Mouse (Mus musculus) CH12.LX (cell line): Measurements from ENCODE around the gene Rrnad1. TPM values are rescaled to one million over a fixed set of nuclear protein-coding genes. Genes with fewer than 3 reads are reported as not detected.

Source experiments
- DNase-seq: peaks from one replicate; pipeline ENCODE4 v3.0.0-alpha.2; 2013; ENCODE audit errors: extremely low read depth
- H3K27ac ChIP-seq: 2 replicates; pipeline ENCODE4 v1.5.1; 2012; ENCODE audit warnings: low read depth, mild to moderate bottlenecking, control low read depth, moderate library complexity; ENCODE audit not compliant: insufficient read depth
- H3K27me3 ChIP-seq: replicated peaks from 2 replicates; pipeline ENCODE3; 2012; ENCODE audit warnings: inconsistent platforms
- H3K36me3 ChIP-seq, 2 experiments: replicated peaks in 1 of 2; 2 replicates each; pipeline versions ENCODE3 to v1.6.1; 2012; ENCODE audit warnings: inconsistent platforms in 1 of 2, low read length in 1 of 2, mild to moderate bottlenecking in 1 of 2, mixed read lengths in 1 of 2, moderate library complexity in 1 of 2; ENCODE audit not compliant: control insufficient read depth in 1 of 2, insufficient read depth in 1 of 2
- H3K4me1 ChIP-seq, 2 experiments: 2 replicates each; pipeline ENCODE4 v1.6.1; 2012; ENCODE audit warnings: inconsistent platforms in 1 of 2, moderate library complexity in 1 of 2; ENCODE audit not compliant: insufficient read depth in 2 of 2, control insufficient read depth in 1 of 2
- H3K4me2 ChIP-seq: 2 replicates; pipeline ENCODE4 v1.6.1; 2012; ENCODE audit warnings: low read depth, mild to moderate bottlenecking, control low read depth; ENCODE audit not compliant: poor library complexity, insufficient read depth, severe bottlenecking
- H3K4me3 ChIP-seq, 3 experiments: fragments of 150-350 bp in 1 of 3; sonication (generic) in 1 of 3; replicated peaks in 1 of 3; 2 replicates each; pipeline versions ENCODE3 to v1.5.1; 2011 to 2012; ENCODE audit warnings: low read depth in 2 of 3, low read length in 2 of 3, mild to moderate bottlenecking in 2 of 3, moderate library complexity in 2 of 3, control low read depth in 1 of 3, improper control_type of control experiment in 1 of 3, inconsistent platforms in 1 of 3, mixed read lengths in 1 of 3; ENCODE audit not compliant: poor library complexity in 1 of 3
- H3K79me2 ChIP-seq: replicated peaks from 2 replicates; pipeline ENCODE4 v1.6.1; 2012; ENCODE audit warnings: mild to moderate bottlenecking, moderate library complexity; ENCODE audit not compliant: control insufficient read depth, poor library complexity, insufficient read depth, severe bottlenecking; ENCODE audit errors: extremely low read depth
- H3K9ac ChIP-seq: 2 replicates; pipeline ENCODE4 v1.6.1; 2012; ENCODE audit warnings: low read depth, mild to moderate bottlenecking, control low read depth, moderate library complexity; ENCODE audit not compliant: insufficient read depth
- H3K9me3 ChIP-seq: replicated peaks from 2 replicates; pipeline ENCODE3; 2012; ENCODE audit warnings: low read length, inconsistent platforms, mixed read lengths
- CHD1 ChIP-seq: IDR thresholded peaks from 2 replicates; pipeline ENCODE4 v1.6.1; 2012; ENCODE audit warnings: low read depth, low read length, improper control_type of control experiment, inconsistent platforms
- CTCF ChIP-seq, 2 experiments: IDR thresholded peaks in 1 of 2; conservative IDR thresholded peaks in 1 of 2; 2 replicates each; pipeline ENCODE4 v1.5.1; 2011 to 2012; ENCODE audit warnings: low read depth in 2 of 2, low read length in 2 of 2, improper control_type of control experiment in 1 of 2, inconsistent platforms in 1 of 2, mild to moderate bottlenecking in 1 of 2, moderate library complexity in 1 of 2
- E2F4 ChIP-seq: IDR thresholded peaks from 2 replicates; pipeline ENCODE4 v1.6.1; 2011; ENCODE audit warnings: low read depth, low read length, improper control_type of control experiment; ENCODE audit not compliant: insufficient replicate concordance
- EP300 ChIP-seq: IDR thresholded peaks from 2 replicates; pipeline ENCODE4 v1.6.1; 2011; ENCODE audit warnings: low read length, improper control_type of control experiment
- ETS1 ChIP-seq: conservative IDR thresholded peaks from 2 replicates; pipeline ENCODE4 v1.6.1; 2012; ENCODE audit warnings: low read depth, mild to moderate bottlenecking, inconsistent platforms, low read length, improper control_type of control experiment, moderate library complexity
- HCFC1 ChIP-seq: IDR thresholded peaks from 2 replicates; pipeline ENCODE4 v1.6.1; 2012; ENCODE audit warnings: low read depth, mild to moderate bottlenecking, inconsistent platforms, low read length, improper control_type of control experiment
- IRF4 ChIP-seq: IDR thresholded peaks from 2 replicates; pipeline ENCODE4 v1.6.1; 2014; ENCODE audit warnings: low read depth, mild to moderate bottlenecking, inconsistent platforms, low read length, improper control_type of control experiment
- MAFK ChIP-seq: IDR thresholded peaks from 2 replicates; pipeline ENCODE4 v1.6.1; 2011; ENCODE audit warnings: low read length, improper control_type of control experiment; ENCODE audit not compliant: insufficient replicate concordance
- MAX ChIP-seq: IDR thresholded peaks from 2 replicates; pipeline ENCODE4 v1.6.1; 2011; ENCODE audit warnings: low read length, improper control_type of control experiment
- MAZ ChIP-seq: IDR thresholded peaks from 2 replicates; pipeline ENCODE4 v1.6.1; 2012; ENCODE audit warnings: low read depth, mild to moderate bottlenecking, inconsistent platforms, low read length, improper control_type of control experiment, moderate library complexity
- MXI1 ChIP-seq: IDR thresholded peaks from 2 replicates; pipeline ENCODE4 v1.6.1; 2011; ENCODE audit warnings: mild to moderate bottlenecking, low read depth, low read length, improper control_type of control experiment
- NELFE ChIP-seq: IDR thresholded peaks from 2 replicates; pipeline ENCODE4 v1.6.1; 2011; ENCODE audit warnings: low read depth, low read length, improper control_type of control experiment
- POLR2A ChIP-seq: IDR thresholded peaks from 2 replicates; pipeline ENCODE4 v1.6.1; 2011; ENCODE audit warnings: low read depth, mild to moderate bottlenecking, improper control_type of control experiment, low read length
- POLR2AphosphoS2 ChIP-seq: IDR thresholded peaks from 2 replicates; pipeline ENCODE4 v1.6.1; 2011; ENCODE audit warnings: low read depth, low read length, improper control_type of control experiment
- RAD21 ChIP-seq: IDR thresholded peaks from 2 replicates; pipeline ENCODE4 v1.6.1; 2011; ENCODE audit warnings: low read depth, mild to moderate bottlenecking, low read length, improper control_type of control experiment, moderate library complexity
- RCOR1 ChIP-seq: conservative IDR thresholded peaks from 2 replicates; pipeline ENCODE4 v1.6.1; 2012; ENCODE audit warnings: low read depth, mild to moderate bottlenecking, inconsistent platforms, low read length, improper control_type of control experiment
- TBP ChIP-seq: conservative IDR thresholded peaks from 2 replicates; pipeline ENCODE4 v1.6.1; 2011; ENCODE audit warnings: low read depth, low read length, improper control_type of control experiment
- UBTF ChIP-seq: IDR thresholded peaks from 2 replicates; pipeline ENCODE4 v1.6.1; 2012; ENCODE audit warnings: low read depth, mild to moderate bottlenecking, inconsistent platforms, low read length, improper control_type of control experiment, moderate library complexity
- USF1 ChIP-seq: IDR thresholded peaks from 2 replicates; pipeline ENCODE4 v1.6.1; 2014; ENCODE audit warnings: low read depth, mild to moderate bottlenecking, inconsistent platforms, low read length, improper control_type of control experiment
- dilution Hi-C: fragments of 300-500 bp; cut with MboI; formaldehyde crosslinking; loops from 2 replicates; pipeline ENCODE4 v1.14.3; 2020; ENCODE audit warnings: low sequenced_read_pairs; ENCODE audit not compliant: extremely low pct_unique_long_range_greater_than_20kb, extremely low pct_ligation_motif_present
- in situ Hi-C: fragments of 300-500 bp; cut with MboI; formaldehyde crosslinking; loops from 3 replicates; pipeline ENCODE4 v1.14.3; 2019; ENCODE audit warnings: low sequenced_read_pairs, low pct_ligation_motif_present, low pct_unique_long_range_greater_than_20kb, mixed read lengths
- polyA plus RNA-seq: library from polyadenylated mRNA; unstranded; fragments of >175 nt; gene quantifications from 2 replicates; pipeline ENCODE4 v1.2.1, GENCODE M21; 2012; ENCODE audit warnings: low read depth; ENCODE audit not compliant: insufficient read length
- total RNA-seq, 2 experiments: library from RNA; depleted of rRNA; stranded (reverse); fragments of 300-350 nt in 1 of 2; fragments of >200 nt in 1 of 2; gene quantifications; 2 replicates each; pipeline ENCODE4 v1.2.3; 2012 to 2014

Gene Rrnad1
- total and polyA plus RNA-seq, 3 experiments: 8.0 to 12.5 (median 11.4) TPM

GRCm38 (mm10) chr3:87916990-87917389, 13.5 kb downstream of the Rrnad1 start:
- peaks cover 27% of the 10 kb centered on the region for H3K79me2 ChIP-seq
- peaks cover 33 to 66% of the 10 kb centered on the region in 2 experiments for H3K36me3 ChIP-seq
- in situ Hi-C loops (no loop called here), dilution Hi-C loops (no loop called here)
- no peak overlapping the region for H3K27ac ChIP-seq
- no peaks in the 10 kb centered on the region for H3K27me3 ChIP-seq
- no peaks in the 10 kb centered on the region for H3K9me3 ChIP-seq
- H3K4me3 ChIP-seq: no peak overlapping the region
- no peak for TF ChIP-seq MAZ
- peak in 1 of 2 experiments; percentile 45; a peak in 2 of 4 replicates for TF ChIP-seq CTCF (conservative IDR thresholded peaks at IDR 0.05 in 1 of 2, IDR thresholded peaks at IDR 0.05 in 1 of 2; ENCODE audit: low read depth in 2 of 2, low read length in 2 of 2)
- no peak overlapping the region for H3K4me2 ChIP-seq
- no peak for DNase-seq
- H3K4me1 ChIP-seq: peaks cover 0 to 20% of the 10 kb centered on the region in 2 experiments; a peak in 2 of 4 replicates
- no peak overlapping the region for H3K9ac ChIP-seq

DNA sequence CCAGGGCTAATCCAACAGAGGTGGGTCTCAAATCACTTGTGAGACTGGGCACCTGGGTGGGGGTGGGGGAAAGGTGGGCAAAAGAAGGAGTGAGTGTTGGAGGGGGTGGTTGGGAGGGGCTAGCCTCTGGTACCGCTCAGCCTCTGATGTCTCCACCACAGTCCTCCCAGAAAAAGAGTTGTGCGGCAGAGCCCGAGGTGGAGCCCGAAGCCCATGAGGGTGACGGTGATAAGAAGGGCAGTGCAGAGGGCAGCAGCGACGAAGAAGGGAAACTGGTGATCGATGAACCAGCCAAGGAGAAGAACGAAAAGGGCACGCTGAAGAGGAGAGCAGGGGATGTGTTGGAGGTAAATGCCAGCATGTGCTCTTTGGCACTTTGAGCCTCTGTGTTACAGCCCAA, 16.6 kb downstream of the Rrnad1 start:
- no peak overlapping the region for H3K4me2 ChIP-seq
- peaks cover 8 to 36% of the 10 kb centered on the region in 2 experiments for H3K4me1 ChIP-seq
- dilution Hi-C loops: no loop called here
- in situ Hi-C loops: no loop called here
- peaks cover 32 to 71% of the 10 kb centered on the region in 2 experiments for H3K36me3 ChIP-seq
- no peak for DNase-seq
- no peaks in the 10 kb centered on the region for H3K9me3 ChIP-seq
- no peaks in the 10 kb centered on the region for H3K27me3 ChIP-seq
- peaks cover 42% of the 10 kb centered on the region for H3K79me2 ChIP-seq
- TF ChIP-seq RAD21 (no peak), MXI1 (no peak), ETS1 (no peak), CHD1 (no peak), POLR2A (no peak), TBP (no peak)
- no peak overlapping the region for H3K4me3 ChIP-seq
- H3K9ac ChIP-seq: no peak overlapping the region
- no peak overlapping the region for H3K27ac ChIP-seq

GRCm38 (mm10) chr3:87913491-87913890, 17.0 kb downstream of the Rrnad1 start:
- no peak overlapping the region for H3K4me3 ChIP-seq
- TF ChIP-seq E2F4 (no peak), POLR2AphosphoS2 (no peak), RCOR1 (no peak), CTCF (conservative IDR thresholded peaks at IDR 0.05 in 1 of 2, IDR thresholded peaks at IDR 0.05 in 1 of 2; ENCODE audit: low read depth in 2 of 2, low read length in 2 of 2) (no peak), HCFC1 (no peak), MAFK (no peak), CHD1 (no peak), NELFE (no peak), USF1 (no peak), MXI1 (no peak), EP300 (no peak), MAZ (no peak), UBTF (no peak), IRF4 (no peak), MAX (no peak), POLR2A (no peak)
- TF ChIP-seq, all 38 proteins: peak for 0
- no peak for DNase-seq
- Histone ChIP-seq H3K79me2 (peaks cover 46% of the 10 kb centered on the region), H3K4me2 (no peak overlapping the region), H3K9me3 (no peaks in the 10 kb centered on the region), H3K27ac (no peak overlapping the region), H3K27me3 (no peaks in the 10 kb centered on the region), H3K36me3 (peaks cover 32 to 71% of the 10 kb centered on the region in 2 experiments), H3K9ac (no peak overlapping the region), H3K4me1 (peaks cover 10 to 38% of the 10 kb centered on the region in 2 experiments)
- in situ Hi-C loops: no loop called here
- dilution Hi-C loops: no loop called here
